Mouse (Mus musculus): ENCODE results near the gene Prrg2.
A peak's percentile ranks its signal among the peaks of the same experiment; 100 is the strongest.
"Not testable (repeated sequence)": the region's sequence is repeated elsewhere in the genome, so short reads cannot be mapped to it uniquely, and the experiment has no call there.

Prrg2 gene

DNA sequence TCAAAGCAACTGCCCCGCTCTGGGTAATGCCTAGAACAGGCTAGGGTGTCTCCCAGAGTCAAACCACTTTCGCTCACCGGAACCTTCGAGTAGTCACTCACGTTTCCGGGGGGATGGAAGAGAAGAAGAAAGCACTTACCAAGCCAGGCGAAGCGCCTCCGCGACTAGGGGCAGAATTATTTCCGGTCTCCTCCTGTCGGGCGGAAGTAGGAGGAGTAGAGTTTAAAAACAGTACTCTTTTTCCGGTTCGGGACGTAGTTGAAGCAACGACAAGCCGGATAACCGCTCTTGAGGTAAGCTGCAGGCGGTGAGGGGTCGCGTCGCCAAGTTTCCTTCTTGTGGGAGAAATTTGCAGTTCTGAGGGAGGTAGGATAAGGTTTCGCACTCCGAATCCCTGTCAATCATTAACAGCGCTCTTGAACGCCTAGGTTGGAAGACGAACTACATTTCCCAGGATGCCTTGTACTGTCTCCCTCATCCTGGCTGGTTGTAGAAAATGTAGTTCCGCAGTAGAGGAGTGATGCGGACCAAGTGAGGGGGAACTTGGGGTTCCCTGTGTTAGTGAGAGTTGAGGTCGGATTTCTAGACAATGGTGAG, at the start of gene Prrg2, which contains the start of gene Nosip:
Gene Prrg2, minus strand, starts transcription at position 439 of the 597 bp plus-strand sequence.
Gene Nosip, plus strand, starts transcription at position 191 of the 597 bp plus-strand sequence.
- peak; percentile 88 for DNase-seq

DNA sequence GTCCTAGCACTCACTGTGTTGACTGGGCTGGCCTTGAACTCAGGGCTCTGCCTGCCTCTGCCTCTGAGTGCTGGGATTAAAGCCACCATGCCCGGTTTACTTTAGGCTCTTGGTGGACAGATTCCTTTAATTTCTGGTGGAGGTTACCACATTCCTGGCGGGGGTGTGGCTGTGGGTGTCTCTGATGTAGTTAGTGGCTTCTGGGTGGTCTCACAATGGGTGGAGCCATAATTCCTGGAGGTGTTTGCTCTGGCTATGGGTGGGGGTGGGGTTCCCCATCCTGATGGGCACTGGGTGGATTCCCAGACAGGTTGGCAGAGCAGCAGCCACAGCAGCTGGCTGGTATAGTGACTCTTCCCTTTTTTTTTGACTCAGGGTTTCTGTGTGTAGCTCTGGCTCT, 49.5 kb upstream of the Prrg2 start:
- DNase-seq: no peak

DNA sequence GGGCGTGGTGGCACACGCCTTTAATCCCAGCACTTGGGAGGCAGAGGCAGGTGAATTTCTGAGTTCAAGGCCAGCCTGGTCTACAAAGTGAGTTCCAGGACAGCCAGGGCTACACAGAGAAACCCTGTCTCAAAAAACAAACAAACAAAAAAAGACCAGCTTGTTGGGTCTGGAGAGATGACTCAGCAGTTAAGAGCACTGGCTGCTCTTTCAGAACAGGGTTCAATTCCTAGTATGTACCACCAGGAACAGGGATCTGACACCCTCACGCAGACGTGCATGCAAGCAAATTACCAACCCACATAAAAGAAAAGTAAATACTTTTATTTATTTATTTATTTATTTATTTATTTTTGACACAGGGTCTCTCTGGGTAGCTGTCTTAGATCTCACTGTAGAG, 47.6 kb upstream of the Prrg2 start:
- DNase-seq: not testable (repeated sequence)

DNA sequence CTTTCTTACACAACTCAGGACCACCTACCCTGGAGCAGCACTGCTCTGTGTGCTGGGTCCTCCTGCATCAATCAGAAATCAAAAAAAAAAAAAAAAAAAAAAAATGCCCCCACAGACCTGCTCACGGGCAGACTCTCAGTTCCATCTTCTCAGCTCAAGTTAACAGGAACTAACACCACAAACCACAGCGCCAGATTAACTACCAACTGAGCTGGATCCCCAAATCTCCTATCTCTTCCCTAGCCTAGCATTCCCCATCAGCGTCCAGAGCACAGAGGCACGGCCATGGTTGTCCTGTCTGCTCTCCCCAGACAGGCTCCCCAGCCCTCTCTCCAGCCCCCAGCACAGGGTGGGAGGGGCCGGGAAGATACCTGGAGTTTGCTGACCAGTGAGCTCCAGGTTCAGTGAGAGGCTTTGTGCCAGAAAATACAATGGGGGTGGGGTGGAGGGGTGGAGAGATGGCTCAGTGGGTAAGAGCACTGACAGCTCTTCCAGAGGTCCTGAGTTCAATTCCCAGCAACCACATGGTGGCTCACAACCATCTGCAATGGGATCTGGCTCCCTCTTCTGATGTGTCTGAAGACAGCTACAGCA, 44.7 kb upstream of the Prrg2 start:
- no peak for DNase-seq

DNA sequence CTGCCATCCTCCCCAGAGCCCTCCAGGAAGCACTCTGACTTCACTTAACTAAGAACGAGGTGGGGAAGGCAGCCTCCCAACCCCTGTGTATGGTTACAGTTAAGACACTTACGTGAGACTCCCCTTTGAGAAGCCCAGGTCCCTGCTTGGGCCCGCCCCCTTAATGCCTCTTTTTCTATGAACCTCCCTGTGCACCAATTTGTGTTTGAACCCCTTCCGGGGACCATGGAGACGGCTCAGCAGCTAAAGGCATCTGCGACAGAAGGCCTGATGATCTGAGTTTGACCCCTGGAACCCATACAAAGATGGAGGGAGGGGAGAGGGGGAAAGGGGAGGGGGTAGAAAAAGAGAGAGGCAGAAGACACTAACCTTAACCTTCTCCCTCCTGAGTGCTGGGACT, 44.0 kb upstream of the Prrg2 start:
- DNase-seq: no peak

DNA sequence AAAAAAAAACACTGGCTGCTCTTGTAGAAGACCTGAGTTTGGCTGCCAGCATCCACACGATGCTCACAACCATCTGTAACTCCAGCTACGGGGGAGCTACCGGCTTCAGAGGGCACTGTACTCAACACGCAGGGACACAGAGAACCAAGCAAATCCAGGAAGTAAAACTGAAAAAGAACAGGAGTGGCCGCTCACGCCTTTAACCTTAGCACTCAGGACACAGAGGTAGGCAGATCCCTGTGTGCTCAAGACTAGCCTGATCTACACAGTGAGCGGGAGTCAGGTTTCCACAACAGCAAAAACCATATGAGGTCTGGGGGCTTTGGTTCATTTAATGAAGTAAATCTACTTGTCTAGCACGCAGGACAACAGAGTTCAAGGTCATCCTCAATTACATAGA, 43.0 kb upstream of the Prrg2 start:
- no peak for DNase-seq

DNA sequence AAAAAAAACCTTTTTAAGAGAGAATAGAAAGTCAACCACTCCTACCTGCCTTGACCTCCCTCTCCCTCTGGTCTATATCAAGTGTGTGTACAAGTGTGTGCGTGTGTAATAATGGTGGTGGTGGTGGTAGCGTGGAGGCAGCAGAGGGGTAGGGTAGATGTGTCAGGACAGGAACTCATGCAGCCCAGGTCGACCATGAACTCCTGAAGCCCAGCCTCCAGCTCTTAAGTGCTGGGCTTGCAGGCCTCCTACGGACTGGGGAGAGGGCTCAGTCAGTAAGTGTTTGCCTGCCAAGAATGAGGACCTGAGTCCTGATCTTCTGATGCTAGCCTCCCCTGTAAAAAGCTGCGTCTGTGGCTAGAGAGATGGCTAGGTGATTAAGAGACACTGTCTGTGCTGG, 42.5 kb upstream of the Prrg2 start:
- DNase-seq: no peak

DNA sequence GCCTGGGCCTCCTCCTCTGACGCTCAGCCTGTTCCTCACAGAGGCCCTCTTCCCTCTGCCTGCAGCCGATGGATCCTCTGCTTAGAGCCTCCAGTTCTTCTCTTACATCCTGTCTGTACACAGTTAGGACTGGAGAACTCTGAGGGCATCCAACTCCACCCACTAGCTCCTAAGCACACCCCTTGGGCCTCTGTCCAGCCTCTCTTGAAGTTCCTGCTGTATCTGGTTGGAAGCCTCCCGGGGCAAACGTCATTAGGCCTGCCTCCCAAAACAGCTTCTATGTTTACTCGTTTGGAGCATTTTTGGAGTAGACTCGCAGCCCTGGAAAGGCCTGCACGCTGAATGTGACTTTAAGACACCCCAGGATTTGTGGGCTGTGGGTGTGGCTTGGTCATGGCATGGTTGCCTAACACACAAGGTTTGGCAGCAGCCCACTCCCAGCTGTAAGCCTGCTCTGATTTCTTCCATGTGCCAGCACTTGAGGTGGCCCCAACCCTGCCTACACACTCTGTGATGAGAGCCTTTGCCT, 41.2 kb upstream of the Prrg2 start, which contains the start of gene Fcgrt:
Gene Fcgrt, minus strand, starts transcription at position 200 of the 529 bp plus-strand sequence.
- DNase-seq: no peak

DNA sequence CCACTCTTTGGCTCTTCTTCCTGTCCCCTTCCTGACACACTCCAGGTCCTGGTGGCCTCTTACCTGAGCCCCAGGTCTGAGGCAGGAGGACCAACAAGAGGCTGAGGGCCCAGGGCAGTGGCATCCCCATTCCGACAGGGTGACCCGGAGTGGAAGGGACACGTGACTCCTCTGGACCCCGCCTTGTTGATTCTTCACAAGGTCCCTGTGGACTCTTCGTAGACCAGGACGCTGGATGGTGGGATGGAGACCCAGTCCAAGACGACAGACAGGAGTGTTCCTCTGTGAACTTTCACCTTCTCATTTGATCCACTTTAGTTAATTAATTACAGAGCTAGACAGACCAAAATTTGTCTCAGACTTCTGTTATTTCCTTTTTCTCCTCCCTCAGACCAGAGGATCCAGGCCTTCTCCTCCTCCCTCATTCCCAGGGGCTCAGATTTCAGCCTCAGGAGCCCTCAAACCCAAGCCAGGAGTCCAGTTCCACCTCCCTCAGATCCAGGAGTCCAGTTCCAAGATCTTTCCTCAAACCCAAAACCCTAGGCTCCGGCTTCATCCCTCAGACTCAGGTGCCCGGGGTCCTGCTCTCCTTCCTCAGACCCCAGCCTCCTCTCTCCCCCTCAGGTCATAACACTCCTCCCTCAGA, 40.6 kb upstream of the Prrg2 start:
- DNase-seq: no peak

DNA sequence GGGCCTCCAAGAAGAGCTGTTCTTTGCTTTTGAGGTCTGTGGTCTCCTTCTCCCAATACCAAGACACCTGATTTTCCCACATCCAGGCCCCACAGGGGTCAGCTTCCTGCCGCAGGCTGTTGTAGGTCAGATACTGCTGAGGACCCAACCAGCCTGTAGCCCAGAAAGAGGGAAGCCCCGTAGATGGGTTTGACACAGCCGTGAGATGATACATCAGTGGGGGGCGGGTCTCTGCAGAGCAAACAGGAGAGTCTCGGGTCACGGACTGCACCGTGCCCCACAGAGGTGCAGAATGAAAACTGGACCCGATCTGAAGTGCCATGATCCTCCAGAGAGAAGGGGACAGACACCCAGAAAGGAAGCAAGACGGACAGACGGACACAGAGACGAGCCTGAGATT, 40.0 kb upstream of the Prrg2 start:
- no peak for DNase-seq

DNA sequence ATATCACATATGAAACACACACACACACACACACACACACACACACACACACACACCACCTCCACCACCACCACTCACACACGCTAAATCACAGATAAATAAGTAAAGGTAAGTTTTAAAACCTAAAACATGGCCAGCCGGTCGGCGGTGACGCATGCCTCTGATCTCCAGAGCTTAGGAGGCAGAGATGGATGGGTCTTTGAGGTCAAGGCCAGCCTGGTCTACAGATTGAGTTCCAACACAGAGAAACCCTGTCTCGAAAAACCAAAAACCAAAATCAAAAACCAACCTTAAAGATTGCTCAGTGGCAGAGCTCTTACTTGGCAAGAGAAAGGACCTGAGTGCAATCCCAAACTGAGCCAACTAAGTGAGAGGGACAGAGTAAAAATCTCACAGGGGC, 37.6 kb upstream of the Prrg2 start:
- no peak for DNase-seq

DNA sequence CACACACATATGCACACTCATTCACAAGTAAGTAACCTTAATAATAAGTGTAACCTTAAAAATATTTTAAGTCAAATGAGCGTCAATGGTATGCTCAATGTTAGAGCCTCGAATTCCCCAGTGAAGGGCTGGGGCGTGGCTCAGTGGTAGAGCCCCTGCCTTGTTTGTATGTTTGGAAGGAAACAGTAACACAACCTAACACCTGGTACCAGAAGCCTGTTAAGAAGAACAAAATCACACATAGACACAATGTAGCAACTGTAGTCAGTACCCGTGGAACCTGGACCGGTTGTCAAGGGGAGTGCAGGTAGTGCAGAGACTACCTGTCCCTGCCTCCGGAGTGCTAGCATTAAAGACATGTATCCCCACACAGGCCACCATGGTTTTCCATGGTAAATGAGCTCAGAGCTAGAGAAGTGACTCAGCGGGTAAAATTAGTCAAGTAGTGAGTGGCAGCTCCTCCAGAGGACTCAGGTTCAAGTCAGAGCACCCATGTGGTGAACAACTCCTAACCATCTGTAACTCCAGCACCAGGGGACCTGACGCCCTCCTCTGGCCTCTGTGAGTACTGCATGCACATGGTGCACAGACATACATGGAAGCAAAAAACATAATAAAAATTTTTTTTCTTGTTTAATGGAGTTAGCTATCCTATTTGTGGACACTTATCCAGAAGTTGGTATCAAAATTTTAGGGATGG, 36.2 kb upstream of the Prrg2 start:
- no peak for DNase-seq

DNA sequence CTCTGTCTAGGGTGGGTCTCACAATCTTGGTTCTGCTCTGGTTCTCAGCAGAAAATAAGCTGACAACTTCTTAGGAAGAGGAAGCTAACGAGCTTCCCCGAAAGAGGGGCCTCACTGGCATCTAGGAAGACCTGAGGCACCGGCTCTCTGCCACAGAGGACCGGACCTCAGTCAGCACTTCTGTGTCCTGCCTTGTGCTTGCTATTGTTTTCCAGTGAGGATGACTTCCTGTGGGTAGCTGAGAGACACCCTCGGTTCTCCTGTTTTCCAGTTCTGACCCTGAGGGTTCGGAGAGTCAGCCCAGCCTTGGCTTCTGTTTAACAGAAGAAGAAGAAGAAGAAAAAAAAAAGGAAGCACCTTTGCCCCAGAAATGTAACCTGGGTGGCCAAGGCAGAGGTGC, 35.0 kb upstream of the Prrg2 start:
- no peak for DNase-seq

DNA sequence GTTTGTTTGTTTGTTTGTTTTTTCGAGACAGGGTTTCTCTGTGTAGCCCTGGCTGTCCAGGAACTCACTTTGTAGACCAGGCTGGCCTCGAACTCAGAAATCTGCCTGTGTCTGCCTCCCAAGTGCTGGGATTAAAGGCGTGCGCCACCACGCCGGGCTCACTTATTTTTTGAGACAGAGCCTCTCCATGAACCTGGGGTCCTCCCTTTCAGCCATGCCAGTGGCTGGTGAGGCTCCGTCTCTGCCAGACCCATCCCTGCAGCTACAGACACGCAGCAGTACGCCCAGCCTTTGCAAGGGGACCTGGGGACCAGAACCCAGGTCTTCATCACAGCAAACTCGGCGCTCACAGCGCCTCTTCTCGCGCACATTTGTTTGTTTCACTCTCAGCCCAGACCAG, 33.5 kb upstream of the Prrg2 start:
- DNase-seq: not testable (repeated sequence)

DNA sequence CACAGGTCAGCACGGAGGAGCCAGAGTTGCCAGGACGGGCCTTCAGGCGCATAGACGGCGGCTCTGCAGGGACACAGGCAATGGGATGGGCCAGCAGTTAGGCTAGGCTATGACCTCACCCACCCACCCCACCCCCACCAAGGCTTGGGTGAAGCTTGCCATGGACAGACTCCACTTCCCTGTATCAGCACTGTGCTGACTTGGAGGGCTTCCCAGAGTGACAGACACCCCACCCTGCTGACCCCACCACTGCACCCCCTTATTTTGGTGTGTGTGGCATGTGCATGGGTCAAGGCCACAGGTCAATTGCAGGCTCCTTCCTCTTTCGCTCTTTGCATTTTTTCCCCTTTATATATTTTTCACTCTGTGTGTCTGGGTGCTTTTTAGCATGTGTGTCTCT, 32.9 kb upstream of the Prrg2 start:
- no peak for DNase-seq

DNA sequence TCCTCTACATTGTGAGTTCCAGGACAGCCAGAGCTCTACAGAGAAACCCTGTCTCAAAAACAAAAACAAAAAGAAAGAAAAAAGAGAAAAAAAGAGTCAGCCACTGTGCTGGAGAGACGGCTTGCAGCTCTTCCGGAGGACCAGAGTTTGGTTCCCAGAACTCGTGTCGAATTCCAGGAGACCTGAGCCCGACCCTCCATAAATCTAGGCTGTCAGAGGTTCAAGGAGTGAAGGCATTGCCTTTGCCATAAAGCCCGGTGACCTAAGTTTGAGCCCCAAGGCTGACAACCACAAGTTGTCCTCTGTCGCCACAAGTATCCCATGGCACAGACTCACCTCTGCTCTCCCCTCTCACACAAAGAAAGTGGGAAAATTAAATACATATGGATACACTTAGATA, 31.6 kb upstream of the Prrg2 start:
- no peak for DNase-seq

DNA sequence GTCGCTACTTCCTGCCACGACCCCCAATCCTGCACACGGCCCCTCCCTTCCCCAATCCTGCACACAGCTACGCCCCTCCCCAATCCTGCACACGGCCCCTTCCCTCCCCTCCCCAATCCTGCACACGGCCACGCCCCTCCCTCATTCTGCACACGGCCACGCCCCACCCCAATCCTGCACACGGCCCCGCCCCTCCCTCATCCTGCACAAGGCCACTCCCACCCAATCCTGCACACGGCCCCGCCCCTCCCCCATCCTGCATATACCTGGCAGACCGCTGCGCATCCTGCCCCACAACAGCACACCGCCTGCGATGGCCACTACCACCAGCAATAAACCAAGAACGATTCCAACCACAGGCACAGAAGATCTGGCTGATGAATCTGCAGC, 31.0 kb upstream of the Prrg2 start:
- DNase-seq: no peak

DNA sequence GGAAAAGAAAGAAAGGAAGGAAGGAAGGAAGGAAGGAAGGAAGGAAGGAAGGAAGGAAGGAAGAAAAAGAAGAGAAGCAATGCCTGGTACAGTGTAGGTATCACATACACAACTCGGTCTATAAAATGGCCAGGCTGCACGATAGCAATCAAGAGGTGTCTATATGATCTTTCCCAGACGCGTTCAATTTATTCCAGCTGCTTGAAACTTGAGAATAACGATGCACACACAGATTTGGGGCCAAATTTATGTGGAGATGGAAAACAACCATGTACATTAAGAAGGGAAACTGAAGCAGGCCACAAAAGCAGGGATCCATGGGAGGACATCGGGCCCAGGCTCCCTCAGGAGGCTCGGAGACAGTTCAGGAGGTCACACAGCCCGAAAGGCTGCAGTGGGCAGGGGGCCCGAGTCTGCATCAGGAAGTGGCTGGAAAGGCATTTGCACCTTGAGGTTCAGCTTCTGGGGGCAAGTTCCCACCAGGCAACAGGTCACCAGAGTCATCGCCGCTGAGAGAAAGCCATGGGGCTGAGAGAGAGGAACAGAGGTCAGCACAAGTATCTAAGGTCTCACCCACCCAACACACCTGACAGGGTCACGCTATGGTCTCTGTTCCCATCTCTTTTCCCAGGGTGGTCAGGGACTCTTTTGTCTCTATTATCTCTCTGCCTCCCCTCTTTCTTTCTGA, 30.5 kb upstream of the Prrg2 start:
- no peak for DNase-seq

DNA sequence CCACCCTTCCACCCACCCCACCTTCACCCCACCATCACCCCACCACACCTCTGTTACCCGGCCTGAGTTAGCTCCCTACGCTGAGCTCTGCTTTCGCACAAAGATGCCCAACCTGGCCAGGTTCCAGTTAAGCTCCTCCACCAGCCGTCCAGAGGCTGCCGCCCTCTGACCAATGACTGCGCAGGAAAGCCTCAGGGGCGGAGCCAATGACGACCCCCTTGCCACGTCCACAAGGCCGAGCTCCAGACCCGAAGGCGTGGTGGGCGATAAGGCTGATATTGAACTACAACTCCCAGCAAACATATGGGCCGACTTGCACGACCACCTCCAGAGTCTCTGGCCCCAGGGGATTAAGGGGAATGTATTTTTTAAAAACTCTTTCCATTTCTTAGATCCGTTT, 29.6 kb upstream of the Prrg2 start, which contains the start of gene Rcn3:
Gene Rcn3, minus strand, starts transcription at position 174 of the 400 bp plus-strand sequence.
- DNase-seq: peak; percentile 69

DNA sequence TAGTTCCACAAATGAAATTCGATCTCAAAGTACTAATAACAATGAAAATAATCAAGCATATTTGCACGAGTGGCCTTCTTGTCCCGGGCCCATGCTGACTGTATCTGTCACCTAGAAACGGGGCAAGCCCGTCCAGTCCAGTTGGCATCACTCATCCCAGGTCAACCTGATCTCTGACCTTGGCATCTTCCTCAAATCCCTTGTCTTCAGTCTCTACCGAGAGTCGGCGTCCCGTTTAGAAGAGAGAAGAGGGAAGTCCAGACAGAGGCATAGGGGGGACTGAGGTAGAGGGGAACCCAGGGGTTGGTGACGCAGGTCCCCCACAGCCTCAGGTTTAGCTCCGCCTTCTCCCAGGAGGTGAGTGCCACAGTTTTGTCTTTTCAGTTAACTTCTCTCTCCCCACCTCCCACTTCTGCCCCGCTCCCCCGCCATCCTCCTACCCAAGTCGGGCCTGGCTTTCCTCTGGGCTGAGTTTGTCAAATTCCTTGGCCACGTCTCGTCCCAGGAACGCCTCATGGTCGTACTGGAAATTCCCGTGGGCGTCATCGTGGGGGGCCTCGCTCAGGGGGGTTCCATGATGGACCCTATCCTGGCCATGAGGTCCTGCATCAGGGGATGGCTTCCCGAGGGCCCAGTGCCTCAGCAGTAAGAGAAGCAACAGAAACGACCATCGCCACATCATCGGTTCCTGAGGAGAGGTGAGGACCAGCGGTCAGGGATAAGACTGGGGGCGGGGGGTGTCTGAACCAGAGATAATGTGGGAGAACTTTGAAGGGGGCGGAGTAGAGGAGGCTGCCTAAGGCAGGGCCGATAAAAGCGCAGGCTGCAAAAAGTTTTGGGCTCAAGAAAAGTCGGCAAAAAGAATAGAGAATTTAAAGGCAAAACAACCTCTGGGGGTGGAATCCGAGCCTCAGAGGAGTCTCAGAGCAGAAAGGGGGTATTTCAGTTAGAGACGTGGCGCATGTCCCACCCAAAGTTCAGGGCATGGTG, 28.8 kb upstream of the Prrg2 start:
- DNase-seq: no peak

DNA sequence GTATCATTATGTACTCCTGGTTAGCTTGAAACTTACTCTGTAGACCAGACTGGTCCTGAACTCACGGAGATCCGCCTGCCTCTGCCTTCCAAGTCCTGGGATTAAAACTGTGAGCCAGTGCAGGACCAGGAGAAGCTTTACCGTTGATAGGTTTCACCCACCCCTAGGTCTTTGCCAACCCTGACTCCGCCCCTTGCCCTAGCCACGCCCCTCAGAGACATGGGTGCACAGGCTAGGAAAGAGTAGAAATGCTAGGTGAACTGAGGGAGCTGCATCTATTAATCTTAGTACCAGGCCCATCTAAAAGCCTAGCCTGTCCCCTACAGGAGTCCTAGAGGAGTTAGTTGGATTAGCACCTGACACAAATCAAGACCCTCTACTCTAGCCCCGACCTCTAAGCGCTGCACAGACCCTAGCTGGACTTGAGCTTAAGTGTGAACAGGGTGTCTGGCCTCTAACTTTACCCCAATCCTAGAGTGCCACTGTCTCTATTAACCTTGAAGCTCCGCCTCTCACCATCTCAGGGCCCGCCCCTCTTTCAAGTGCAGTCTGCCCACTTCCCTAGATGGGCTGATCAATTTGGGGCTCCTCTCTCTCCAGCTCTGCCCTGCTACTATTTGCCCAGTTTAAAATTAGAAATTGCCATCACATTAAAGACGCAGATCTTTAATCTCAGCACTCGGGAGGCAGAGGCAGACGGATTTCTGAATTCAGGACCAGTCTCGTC, 27.9 kb upstream of the Prrg2 start:
- DNase-seq: no peak
